Mouse (Mus musculus) left cerebral cortex, adult 8-10 months (tissue): ENCODE measurements at regions not wholly inside any gene's neighbourhood (a gene's known extent, or its start where the extent isn't known, plus 50 kb on each side); places are given as distances from the start of the nearest gene placed in this dataset.
"Not testable (repeated sequence)": the region's sequence is repeated elsewhere in the genome, so short reads cannot be mapped to it uniquely, and the experiment has no call there.

ENCODE experiments used
- DNase-seq, 2 experiments: peaks; one replicate each; pipeline ENCODE4 v3.0.0; 2022; ENCODE audit warnings: low spot score in 2 of 2

DNA sequence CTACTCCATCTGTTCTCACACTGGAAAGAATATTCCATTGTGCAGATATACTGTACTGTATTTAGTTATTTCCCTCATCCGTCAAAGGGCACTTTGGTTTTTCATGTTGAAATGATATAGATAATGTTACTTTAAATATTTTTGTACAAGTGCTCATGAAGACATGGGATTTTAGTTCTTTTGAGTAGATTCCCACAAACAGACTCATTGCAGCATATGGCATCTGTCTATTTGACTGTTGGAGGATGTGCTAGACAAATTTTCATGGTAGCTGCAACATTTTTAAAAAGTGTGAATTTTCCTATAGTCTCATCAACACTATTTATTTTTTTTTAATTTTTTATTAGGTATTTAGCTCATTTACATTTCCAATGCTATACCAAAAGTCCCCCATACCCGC, 502.5 kb downstream of the Hdgfl1 start:
- no peak for DNase-seq

DNA sequence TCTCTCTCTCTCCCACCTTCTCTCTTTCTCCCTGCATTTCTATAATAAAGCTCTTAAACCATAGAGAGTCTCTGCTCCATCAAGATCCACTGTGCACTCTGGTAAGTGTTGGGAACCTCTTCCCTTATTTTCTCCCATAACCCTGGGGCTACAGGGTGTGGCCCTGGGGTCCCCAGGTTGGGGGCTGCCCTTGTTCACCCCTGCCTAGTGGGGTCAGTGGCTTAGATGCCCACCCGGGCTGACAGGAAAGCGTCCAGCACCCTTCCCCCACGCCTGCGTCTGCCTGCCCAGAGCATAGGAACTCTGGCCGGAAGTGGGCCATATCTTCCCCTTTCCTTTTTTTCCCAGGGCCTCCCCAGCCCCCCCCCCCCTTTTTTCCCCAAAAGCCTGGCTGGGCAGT, 534.0 kb downstream of the Hdgfl1 start:
- DNase-seq = no peak

DNA sequence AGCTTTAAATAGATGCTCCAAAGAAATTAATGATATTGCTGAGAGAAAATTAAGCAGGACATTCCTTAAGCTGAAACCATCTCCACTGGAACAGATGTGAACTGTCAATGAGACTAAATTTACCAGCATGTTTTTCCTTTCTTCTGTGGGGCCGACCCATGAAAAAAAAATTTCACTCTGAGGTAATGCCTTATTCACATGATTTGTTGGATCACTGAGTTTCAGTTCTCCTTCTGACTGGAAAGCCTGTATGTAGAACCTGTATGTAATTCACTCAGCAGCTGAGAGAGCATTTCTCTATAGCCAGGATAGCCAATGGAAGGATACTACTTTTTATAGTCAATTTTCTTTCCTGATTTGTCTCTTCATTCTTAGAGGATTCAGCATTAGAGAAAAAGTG, 535.3 kb downstream of the Hdgfl1 start:
- DNase-seq = no peak

DNA sequence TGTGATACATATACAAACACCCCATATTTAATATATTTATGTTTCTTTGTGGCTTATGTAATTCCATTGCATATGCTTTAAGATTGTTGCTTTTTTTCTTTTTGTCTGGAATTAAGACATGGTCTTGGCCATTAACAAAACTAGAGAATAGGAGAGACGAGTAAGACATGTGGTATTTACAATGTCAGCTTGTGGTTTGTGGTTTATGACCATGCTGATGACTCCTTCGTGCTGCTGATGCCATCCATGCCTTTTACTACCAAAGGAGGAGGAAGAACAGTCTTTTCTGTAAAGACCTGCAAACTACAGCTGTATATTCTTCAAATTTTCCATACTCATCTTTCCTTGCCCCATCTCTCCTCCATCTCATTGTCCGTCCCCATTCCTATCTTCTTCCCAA, 552.7 kb downstream of the Hdgfl1 start:
- DNase-seq = no peak

DNA sequence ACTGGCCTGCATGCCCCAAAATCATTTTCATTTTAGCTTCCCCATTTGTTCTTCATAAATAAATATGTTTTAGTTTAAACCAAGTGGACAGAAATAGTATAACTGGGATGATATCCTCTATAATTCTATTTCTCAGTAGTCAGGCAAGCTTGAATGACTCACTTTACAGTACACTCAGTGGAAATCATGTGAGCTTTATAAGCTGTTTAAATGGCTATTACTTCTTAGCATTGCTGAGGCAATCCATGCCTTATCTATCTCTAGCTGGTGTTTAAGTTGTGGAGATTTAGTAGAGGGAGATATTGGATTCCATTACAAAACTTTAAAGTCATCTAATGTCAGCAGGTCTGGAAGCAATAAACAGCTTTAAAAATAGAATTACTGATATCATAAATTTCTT, 553.4 kb downstream of the Hdgfl1 start:
- DNase-seq = no peak

DNA sequence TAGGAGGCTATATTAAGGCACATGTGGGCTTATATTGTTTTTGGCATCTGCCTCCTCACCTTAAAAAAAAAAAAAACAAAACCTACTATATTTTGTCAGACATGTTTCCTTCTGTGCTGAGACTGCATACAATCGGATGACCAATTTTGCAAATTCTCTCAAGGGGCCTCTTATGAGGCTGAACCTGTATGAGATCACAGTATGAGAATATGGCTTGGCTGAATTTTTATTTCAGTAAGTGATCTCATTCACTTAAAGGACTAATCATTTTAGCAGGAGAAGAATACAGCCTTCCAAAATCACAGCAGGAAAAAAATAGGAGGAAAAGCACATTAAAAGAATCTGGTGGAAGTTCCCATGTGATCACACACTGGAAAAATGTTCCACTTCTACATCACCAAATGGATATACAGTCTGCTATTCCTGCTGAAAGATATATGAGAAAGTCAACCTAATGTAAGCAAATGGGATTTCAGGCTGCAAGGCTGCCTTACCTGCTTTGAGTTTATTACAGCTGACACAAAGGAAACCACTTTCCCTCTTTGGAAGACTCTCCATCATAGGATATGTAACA, 564.3 kb downstream of the Hdgfl1 start:
- no peak for DNase-seq

DNA sequence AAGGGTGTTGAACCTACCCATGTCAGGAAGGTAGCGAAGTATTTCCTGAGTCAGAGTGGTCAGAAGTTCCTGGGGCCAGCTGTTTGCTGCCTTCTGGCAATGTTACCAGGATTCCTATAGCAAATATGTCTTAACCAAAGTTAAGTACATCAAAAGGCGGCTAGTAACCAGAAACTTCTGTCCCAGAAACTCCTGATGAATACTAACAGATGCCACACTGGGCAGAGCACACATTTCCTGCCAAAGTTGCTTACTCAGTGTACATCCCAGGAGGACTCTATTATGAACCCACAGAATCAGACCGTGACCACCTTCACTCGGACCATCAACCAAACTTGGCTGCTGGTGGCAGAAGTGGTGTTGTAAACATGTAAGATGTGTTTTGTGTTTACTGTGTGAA, 575.3 kb downstream of the Hdgfl1 start:
- DNase-seq = no peak

DNA sequence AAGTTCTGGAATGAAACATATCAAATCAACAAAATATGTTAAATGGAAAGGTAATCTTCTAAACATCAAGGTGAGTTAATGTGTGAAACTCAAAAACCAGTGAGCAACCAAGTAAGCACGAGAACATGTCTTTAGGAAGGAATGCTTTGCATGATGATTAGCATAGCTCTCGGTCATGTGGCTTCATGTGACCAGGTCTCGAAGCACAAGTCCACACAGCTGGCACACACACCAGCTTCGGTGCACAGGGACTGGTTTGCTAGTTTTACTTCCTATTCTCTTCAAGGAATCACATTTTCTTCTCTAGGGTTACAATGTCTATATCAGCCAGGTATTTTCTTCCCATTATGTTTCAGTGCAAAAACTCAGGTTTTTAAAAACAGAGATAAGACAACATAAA, 586.1 kb downstream of the Hdgfl1 start:
- no peak for DNase-seq

DNA sequence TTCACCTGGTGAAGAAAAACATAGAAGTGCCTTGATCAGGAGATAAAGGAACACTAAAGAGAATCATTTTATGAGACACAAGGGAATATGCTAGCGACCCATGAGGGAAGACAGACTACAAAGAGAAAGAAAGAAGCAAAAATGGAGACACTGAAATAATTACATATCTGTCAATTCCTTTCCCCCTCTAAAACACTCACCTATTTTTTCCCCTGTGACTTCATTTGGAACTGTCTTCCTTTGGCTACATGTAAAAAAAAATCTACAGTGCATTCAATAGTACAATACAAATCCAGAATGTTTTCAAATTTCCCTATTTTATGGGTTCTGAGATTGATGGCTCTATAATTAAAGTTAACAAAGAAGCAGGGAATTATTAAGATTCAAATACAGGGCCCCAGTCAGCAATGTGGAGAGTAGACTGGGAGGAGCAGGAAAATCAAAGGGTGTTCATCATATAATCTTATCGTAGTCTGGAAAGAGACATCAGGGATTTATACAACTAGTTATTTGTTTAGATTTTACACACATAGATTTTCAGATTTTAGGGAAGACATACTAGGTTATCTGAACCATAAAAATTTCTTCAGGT, 598.0 kb downstream of the Hdgfl1 start:
- DNase-seq = no peak

DNA sequence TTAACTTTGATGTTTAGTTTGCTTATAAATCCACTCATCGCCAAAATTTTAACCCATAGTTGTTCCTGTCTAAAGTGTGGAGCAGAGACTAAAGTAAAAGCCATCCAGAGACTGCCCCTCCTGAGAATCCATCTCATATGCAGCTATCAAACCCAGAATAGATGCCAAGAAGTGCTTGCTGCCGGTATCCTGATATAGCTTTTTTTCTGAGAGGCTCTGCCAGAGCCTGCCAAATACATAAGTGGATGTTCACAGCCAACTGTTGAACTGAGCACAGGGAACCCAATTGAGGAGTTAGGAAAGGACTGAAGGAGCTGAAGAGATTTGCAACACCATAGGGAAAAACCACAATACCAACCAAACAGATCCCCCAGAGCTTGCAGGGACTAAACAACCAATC, 600.3 kb downstream of the Hdgfl1 start:
- DNase-seq = peak in 1 of 2 experiments; percentile 13

DNA sequence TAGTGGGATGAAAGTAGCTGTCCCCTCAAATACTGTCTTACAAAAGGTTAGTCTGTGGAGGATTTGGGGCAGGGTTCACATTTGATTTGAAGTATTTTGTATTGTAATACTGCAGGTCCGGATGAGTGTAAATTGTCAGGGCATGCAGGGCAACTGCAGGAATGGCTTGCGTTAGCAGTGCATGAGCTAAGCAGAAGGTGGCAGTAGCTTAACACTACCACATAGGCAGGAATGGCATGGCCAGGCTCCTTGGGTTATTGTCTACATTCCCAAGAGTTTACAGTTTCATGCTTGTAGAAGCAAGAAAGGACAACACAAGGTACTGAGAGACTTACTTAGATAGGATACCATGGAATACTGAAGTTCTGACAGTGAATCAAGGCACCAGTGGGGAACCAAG, 611.3 kb downstream of the Hdgfl1 start:
- no peak for DNase-seq

DNA sequence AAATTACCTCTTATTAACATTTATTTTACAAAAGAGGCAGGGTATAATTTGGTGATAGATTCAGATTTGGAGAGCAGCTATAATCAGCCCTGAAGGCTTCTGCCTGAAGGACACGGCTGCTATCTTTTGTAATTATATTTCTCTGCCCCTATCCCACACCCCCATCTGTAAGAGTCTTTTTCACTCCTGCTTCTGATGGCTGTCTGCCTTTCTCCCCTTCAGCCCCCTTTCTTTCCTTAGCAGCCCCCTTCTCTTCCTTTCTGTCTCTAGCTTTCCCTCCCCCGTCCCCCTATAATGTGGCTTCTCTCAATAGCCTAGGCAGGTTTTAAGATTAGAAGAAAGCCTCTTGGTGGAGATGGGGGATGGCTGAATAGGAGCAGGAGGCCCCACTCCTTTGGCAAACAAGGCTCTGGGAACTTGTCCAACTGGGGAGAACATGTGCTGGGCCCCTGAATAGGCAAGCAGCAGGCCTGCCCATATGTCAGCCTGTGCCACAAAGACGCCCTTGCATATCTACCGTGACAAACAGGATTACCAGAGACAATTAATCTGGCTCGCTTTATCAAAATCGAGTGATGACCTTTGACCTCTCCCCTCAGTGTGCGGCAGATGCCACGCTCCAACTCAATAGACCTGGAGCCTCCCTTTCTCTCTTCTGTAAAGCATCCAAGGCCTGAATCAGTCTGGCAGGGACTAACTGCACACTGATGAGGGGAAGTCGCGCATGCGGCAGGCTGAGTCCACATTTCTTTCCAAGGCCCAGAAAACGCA, 615.1 kb downstream of the Hdgfl1 start:
- peak; percentile 13 to 68 for DNase-seq

DNA sequence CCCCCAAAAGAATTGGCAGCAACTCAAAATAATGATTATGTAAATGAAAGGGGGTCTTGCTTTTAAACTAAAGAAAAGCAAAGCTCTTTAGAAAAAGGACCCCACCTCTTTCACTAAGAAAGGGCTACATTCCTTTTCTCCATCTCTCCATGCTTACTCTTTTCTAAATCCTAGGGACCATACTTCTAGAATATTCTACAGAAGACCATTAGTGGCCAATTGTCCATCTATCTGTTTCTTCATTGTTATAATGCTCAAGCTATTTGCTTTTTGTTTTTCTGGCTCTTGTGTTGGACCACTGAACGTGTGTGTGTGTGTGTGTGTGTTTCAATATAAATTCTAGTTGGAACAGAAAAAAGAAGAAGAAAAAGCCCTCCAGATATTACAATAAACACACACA, 615.7 kb downstream of the Hdgfl1 start:
- no peak for DNase-seq

DNA sequence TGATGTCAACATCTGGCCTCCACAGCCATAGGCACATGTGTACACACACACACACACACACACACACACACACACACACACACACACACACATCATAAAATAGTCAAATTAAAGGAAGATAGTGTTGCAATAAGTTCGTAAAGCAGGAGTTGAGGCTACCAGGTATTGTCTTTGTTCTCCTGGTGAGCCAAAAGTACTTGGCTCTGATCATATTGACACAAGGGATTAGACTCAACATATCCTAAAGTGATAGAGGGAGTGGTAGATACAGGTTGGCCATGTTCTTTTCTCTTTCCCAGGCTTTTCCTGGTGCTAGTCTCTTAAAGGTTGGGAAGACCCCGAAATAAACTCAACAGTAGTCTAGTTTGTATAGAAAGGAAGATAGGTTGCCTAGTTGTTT, 616.9 kb downstream of the Hdgfl1 start:
- DNase-seq = no peak

DNA sequence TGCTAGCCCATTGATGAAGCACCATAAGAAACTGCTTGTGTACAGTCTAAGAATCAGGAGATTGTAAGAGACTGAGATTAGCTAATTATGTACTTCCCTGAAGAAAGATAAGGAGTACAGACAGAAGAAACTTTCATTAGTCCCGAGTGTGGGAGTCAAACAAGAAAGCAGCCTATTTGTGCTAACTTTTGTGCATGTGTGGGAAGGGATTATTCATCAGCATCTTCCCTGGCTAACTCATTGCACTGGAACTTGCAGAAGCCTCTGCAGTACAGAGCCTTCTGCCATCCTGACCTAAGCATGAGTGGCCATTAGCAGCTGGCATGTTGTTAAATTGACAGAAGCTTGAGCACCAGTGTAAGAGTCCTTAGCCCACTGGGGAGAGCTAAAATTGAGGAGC, 619.5 kb downstream of the Hdgfl1 start:
- peak in 1 of 2 experiments; percentile 20 for DNase-seq

DNA sequence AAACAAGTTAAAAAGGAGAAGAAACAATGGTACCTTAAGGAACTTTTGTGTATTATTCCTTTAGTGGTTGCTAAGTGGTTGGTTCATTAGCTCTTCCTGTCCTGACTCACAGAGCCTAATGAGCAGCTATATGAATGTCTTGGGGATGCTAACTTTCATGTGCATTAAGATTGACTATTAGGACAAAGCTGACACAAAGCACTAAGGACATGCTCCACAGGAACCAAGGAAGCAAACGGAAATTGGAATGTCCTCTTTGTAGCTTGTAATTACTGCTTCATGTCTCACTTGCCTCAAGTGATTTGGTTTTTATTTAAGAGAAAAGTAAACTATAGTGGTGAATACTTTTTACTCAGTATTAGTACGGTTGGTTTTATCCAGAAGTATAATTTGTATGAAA, 627.2 kb downstream of the Hdgfl1 start:
- no peak for DNase-seq

DNA sequence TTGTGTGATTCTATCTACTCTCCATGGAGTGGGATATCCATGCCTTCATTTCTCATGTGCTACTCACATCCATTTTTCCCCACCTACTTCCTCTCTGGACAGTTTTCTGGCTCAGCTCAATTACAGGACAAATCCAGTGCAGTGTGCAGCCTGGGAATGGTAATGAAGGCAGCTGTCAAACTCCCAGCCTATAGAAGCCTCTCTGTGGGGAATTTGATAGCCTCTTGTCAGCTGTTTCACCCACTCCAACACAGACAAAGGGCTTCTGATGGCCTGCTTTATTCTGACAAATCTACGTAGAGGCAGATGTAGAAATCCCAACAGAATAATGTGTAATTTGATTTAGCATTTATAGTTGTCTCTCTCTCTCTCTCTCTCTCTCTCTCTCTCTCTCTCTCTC, 650.6 kb downstream of the Hdgfl1 start:
- no peak for DNase-seq

DNA sequence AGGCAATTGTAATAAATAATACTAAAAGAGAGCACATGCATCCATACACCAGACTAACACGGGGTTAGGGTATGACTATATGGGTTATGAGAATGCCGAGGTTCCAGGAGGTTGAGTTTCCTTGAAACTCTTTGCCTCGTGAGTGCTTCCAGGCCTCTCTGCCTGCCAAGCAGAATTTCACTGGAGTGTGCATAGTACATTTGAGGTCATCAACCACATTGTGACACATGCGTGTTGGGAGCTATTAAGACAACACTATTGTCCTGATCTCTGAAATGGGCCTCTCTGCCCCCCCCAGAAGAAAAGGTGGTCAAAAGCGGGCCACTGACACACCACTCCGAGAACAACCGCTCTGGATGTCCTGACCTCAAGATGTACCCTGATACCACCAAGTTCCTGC, 655.8 kb downstream of the Hdgfl1 start:
- DNase-seq = no peak

DNA sequence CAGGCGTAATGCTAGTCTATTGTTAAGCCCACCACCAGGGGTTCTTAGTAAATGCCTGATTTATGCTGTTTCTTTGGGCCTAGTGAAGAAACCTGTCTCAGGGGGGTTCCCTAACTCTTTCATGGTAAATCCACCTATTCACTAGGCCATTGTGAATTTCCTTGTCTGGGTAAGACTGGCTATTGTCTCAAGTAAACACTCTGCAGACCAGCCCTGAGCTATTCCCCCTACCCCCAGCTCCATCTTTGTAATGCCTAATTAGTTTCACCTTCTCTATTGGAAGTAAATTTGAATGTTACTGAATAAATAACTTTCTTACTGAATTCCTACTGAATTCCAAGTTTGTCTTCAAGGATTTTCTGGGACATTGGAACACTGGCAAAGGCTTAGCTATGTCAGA, 656.2 kb downstream of the Hdgfl1 start:
- DNase-seq = not testable (repeated sequence)

DNA sequence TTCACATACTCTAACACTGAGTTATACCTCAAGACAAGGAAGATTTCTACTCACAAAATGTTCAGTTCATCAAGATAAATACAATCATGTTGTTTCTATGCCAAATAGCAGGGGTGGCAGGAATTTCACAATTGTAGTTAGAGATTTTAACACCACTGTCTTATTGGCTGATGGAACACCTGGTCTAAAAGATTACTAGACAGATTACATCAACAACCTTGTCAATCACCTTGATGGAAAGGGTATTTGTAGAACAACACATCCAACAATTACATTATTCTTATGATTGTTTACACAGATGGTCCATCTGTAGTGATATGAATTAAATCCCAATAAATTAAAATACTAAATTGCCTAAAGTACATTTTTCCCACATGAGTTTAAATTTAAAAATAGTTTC, 657.4 kb downstream of the Hdgfl1 start:
- no peak for DNase-seq

DNA sequence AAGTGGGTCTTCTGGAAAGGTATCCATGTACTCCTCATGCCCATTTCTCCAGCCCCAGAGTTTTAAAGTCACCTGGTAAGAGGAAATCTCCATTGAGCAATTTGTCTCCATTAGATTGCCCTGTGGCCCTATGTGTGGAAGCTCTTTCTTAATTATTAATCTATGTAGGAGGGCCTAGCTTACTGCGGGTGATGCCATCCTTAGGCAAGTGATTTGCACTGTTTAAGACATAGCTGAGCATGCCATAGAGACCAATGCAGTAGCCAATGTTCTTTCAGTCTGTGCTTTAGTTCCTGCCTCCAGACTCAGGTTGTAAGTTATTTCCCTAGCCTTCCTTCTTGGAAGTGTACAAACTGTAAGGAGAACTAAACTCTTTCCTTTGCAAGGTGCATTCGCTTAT, 661.0 kb downstream of the Hdgfl1 start:
- no peak for DNase-seq

DNA sequence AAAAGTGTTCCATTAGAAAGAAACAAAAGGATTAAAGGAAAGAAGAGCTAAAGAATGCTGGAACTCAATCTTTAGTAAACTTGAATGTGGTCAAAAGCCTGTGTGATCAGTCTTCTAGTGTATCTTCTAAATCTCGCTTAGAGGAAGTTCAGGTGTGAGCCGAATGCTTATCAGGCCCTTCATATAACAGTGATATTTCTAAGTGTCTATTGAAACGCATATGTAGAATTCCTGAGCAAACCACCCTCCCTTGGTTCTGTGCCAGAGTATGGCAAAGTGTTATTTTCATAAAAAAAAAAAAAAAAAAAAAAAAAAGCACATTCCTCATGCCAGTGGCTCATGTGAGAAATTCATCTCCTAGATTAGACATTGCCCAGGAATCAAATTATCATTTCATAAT, 681.2 kb downstream of the Hdgfl1 start:
- DNase-seq = no peak

DNA sequence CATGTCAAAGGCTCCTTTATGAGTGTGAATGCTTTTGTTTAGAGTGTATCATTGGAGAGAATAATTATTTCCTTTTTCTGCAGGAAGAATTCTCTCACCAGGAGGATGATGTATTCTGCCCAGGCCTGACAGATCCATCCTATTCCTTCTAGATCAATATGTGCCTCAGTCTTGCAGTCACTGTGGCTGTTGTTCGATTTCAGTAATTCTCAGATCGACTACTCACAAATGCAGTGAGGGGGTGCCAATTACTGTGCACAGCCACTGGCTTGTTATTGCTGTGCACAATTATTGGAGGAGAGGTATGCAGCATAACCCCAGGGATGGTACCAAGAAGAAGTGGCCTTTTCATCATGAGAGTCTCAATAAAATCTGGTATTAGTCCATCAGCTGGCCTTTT, 689.2 kb downstream of the Hdgfl1 start:
- DNase-seq = no peak
